Mouse (Mus musculus): ENCODE data around the gene Top1.

- TF ChIP-seq CTCF (IDR thresholded peaks at IDR 0.05; ENCODE audit: extremely low read depth, insufficient read length, insufficient replicate concordance, low read depth, low read length) = no peak
- TF ChIP-seq POLR2A (IDR thresholded peaks at IDR 0.05; ENCODE audit: low read depth, low read length) = no peak
Observed at GRCm38 (mm10) chr2:160771325-160772276, 125.9 kb downstream of the Top1 start.
